Mouse (Mus musculus): Measurements from ENCODE around the gene Spata32. TPM values are rescaled to one million over a fixed set of nuclear protein-coding genes. Genes with fewer than 3 reads are reported as not detected.
"Not testable (repeated sequence)": the region's sequence is repeated elsewhere in the genome, so short reads cannot be mapped to it uniquely, and the experiment has no call there.

Spata32 gene
- polyA plus RNA-seq, 3 experiments from 2014 or later, result not detected

- ATAC-seq, result no peak
These were observed 28.0 kb upstream of the Spata32 start for GRCm38 (mm10) chr11:103246081-103246730.

DNA sequence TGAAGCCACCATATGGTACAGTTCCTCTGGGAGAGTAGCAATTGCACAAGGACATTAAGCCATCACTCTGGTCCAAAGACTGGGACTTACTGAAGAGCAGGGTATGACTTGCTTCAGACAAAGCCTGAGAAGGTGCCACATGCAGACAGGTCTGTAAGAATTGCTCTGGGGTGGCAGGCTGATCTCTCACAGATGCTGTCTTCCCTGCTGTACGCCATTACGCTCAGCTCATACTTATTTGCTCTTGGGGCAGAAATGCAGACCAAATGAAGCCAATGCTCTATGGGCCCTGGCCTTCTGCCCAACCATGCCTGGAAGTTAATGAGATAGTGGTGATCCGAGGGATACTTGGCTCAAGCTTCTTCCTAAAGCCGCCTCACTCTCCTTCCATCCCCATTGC lies 26.6 kb upstream of the Spata32 start:
- no peak for ATAC-seq

DNA sequence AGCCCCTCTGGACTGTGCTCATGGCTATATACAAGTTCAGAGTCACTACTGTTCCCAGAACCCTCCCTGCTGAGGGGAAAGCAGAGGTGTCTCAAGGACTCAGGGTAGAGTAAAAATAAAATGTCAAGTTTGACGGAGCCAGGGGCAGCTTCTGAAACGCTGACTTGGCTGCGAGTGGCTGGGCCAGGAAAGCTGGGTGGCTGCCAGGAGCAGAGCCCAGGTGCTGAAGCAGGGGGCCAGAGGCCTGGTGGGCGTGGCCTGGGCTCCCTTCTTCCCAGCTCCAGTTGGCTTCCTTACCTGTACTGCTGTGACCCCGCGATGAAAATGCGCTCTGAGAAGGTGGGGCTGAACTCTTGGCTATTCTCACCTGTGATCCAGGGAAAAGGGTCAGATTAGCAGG lies 22.5 kb upstream of the Spata32 start:
- ATAC-seq, result no peak

DNA sequence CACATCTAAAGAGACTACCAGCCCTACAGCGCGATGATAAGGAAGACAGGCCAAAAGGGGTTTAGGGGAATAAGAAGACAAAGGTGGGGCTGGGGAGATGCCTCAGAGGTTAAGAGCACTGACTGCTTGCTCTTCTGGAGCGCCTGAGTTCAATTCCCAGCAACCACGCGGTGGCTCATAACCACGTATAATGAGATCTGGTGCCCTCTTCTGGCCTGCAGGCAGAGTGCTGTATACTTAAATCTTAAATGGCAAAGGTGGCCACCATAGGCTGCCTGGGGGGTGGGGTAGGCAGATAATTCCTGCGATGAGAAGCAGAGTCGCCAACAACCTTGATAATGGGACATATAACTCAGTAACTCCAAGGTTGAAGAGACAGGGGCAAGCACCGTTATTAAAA lies 19.5 kb upstream of the Spata32 start:
- no peak for ATAC-seq

- ATAC-seq, result no peak
These were observed 18.7 kb upstream of the Spata32 start for GRCm38 (mm10) chr11:103236903-103237302.

DNA sequence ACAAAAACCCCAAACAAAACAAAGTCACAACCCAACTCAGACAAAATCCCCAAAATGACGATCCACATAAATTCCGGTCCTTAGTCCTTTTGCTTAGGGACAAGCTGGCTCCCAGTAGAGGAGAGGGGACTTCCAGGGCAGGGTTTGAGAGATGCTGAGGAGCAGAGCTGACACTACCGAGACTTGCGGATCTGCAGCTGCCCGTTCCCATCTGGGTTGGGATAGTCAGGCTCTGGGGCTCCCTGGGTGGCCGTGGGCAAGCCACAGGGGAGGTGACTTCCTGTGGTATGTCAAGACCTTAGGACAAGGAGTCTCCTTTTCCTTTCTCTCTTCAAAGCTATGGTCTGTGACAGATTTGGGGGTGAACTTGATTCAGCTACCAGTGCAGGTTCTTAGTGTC lies 18.2 kb upstream of the Spata32 start:
- ATAC-seq, result no peak

GRCm38 (mm10) chr11:103235702-103236101 lies 17.5 kb upstream of the Spata32 start:
- no peak for ATAC-seq

DNA sequence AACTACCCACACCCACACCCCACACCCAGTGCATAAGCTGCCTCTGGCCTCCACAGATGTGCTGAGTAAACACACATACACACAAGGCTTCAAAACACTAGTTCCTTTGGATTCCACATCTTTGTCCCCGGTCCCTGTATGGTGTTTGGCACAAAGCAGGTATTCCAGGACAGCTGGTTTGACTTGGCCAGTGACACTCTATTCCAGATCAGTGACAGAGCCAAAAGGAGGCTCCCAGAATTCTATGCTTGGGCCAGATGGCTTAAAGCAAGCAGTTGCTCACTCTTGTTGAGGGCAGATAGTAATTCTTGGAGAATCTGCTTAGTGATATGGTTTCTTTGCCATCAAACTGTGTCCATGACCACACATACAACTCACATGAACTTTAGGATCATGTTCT lies 16.2 kb upstream of the Spata32 start:
- ATAC-seq, result no peak

DNA sequence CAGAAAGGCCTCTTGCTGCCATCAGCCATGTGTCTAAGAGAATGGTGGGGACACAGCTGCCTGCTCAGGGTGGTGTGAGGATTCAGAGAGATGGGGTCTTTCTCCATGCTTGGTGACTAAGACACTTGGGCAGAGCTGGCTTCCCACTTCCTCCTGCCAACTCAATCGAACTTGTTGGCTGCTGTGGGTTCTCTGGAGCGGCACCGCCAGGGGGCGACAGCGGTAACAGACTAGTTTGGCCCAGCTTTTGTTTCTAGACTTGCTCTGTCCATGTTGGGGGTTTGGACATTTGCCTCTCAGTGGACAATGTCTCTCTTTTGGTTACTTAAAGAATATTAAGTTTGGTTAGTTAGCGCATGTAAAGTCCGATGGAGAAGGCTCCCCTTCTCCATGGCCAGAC lies 14.7 kb upstream of the Spata32 start:
- ATAC-seq, result peak; percentile 54

DNA sequence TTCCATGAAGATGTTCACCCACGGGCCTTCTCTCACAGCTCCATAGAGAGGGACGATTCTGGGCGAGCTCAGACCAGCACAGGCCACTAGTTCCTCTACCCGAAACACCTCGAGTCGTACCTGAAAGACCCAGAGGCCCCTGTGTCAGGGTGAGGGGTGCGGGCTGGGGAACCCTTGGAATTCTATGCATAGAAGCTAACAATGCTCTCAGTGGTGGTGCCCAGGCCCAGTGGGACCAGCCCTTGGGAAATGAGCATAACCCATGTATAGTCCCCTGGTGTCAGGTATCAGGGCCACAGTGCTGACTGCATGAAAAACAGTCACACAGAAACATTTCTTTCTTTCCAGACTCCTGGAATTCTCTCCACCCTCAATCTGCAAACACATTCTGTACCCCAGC lies 13.1 kb upstream of the Spata32 start:
- ATAC-seq, result no peak

DNA sequence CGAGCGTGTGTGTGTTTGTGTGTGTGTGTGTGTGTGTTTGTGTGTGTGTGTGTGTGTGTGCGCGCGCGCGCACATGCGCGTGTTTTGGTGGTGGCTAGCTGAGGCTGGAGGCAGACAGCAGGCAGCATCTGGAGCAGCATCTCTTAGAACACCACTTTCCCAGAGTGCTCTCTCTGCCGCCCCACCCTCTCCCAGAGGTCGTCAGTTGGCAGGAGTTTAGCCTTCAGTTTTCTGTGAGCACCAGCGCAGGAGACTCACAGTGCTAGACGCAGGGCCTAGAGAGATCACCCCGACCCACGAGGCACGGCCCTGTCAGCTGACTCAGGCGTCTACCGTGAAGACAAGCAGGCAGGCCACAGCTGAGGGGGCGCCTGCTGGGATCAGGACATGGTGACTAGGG lies 12.4 kb upstream of the Spata32 start:
- ATAC-seq, result no peak

GRCm38 (mm10) chr11:103229608-103230007 lies 11.4 kb upstream of the Spata32 start:
- ATAC-seq, result no peak

- ATAC-seq, result no peak
These were observed 5.8 kb upstream of the Spata32 start for GRCm38 (mm10) chr11:103223951-103224456.

DNA sequence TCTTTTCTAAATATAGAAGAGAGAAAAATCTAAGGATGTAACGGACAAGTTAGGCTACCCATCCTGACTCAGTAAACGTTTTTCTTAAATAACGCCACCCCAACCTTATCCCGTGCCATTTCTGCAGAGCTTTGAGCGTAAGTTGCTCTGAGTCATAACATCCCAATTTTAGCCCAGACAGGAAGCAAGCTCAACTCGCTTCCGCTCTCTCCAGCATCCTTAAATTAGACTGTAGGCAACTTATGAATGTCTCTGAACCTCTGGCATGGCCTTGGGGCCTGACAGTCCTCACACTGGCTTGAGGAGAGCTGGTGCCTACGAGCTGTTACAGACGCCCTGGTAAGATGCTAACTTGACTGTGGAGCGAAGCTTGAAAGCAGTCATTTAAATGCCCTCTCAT lies 5.2 kb upstream of the Spata32 start:
- no peak for ATAC-seq

- ATAC-seq, result not testable (repeated sequence)
These were observed 4.5 kb upstream of the Spata32 start for GRCm38 (mm10) chr11:103222718-103223117.

GRCm38 (mm10) chr11:103221437-103221836 lies 3.2 kb upstream of the Spata32 start:
- ATAC-seq, result no peak

DNA sequence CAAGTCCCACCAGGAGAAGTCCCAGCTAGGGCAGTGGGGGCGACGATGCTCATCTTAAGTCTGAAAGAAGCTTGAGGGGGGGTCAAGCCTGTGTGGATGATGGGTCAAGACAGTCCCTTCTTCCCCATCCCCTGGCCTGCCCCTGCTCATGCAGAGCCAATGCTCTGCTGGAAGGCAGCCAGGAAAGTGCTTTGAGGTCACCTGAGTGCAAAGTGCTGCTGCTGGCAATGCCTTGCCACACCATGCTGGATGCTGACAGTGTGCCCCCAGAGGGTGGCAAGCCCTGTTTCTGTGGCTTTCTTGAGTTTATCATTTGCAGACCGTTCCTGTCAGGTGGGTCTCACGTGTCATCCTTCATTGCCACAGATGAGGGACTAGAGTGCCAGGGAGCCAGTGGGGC lies 1.8 kb upstream of the Spata32 start:
- ATAC-seq, result no peak

- no peak for ATAC-seq
These were observed 1.0 kb upstream of the Spata32 start for GRCm38 (mm10) chr11:103219259-103219658.

GRCm38 (mm10) chr11:103218517-103218901 lies 277 bp upstream of the Spata32 start:
- ATAC-seq, result no peak

DNA sequence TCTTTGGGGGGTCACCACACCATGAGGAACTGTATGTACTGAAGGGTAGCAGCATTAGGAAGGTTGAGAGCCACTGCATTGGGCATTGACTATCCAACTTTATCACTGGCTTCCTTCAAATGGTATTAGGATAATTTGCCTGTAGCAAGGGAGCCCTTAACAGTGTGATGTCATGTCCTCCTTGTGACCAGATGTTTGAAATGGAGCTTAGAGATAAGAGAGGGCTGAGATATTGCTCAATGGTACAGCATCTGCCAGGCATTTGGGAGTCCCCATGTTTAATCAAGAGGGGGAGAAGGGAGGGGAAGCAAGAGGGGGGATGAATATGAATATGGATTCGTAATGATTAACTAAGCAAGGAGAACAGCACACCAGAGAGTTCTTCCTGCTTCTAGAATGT lies 2.9 kb downstream of the Spata32 start:
- ATAC-seq, result no peak

DNA sequence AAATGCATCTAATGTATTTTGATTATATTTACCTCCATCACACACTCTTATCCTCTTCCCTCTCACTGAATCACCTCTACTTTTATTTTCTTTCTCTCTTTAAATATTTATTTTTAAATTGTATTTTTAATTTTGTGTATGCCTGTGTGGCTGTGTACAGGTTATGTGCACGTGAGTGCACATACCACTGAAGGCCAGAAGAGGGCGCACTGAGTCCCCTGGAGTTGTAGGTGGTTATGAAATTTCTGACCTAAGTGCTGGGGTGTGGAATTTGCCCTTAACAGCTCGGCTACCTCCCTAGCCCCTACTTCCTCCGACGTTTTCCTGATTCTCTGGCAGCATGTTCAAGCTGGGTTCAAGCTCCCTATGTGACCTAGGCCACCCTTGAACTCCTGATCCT lies 4.5 kb downstream of the Spata32 start:
- no peak for ATAC-seq

DNA sequence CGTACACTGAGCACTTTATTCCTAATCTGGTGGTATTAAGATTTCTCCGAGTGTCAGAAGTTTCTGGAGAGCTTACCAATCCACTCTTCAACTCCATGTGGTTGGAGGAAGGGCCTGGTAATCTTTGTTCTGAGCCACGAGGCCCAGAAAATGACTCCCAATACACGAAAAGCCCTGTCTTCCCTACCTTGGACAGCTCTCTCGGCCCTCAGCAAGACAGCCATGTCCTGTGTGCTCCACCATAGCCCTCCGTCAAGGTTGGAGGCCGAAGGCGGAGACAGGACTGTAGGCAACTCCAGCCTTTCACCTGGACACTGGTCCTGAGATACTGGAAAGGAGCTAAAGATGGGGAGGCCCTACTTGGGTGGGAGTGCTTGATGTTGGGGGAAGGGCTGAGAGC lies 7.9 kb downstream of the Spata32 start:
- ATAC-seq, result no peak

DNA sequence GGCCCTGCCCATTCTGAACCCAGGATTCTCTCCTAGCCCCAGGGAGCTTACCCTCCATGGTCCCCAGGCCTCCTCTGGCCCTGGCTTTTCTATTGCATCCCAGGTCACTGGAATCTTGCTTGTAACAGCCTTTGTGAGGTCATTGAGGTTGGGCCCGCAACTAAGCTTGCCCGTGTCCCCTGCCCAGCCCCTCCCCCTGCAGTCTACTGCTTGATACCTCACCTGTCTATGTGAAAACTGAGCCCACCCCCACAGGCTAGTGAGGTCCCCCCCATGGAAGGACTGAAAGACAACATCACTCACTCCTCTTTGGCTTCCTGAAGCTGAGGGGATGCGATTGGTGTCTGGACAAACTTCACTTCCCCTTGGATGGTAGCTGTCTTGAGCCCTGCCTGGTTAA lies 9.8 kb downstream of the Spata32 start, which contains the start of gene 1700023F06Rik:
1700023F06Rik (minus strand) TSS at position 101 of the 400 bp plus-strand sequence.
- no peak for ATAC-seq

DNA sequence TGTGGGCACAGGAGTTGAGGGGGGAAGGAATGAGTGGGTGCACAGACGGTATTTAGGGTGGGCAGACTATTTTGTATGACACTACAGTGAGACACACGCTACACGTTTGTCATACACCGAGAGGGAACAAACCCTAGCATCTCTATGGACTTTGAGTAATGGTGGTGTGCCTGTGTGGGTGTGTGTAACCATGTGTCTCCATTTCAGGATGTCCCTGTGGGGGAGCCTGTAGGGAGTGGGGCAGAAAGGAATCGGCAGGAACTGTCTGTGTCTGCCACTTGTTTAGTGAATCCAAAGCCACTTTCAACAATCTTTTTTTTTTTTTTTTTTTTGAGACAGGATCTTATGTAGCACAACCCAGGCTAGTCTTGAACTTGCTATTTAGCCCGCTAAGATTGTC lies 12.0 kb downstream of the Spata32 start:
- ATAC-seq, result no peak

GRCm38 (mm10) chr11:103202376-103202775 lies 15.9 kb downstream of the Spata32 start:
- no peak for ATAC-seq
